Comparison of ENCODE assay signal across 8 mouse cellular contexts in genomic region chr6:84587471-84588101, GRCm38 (mm10). TPM values are rescaled to one million over a fixed set of nuclear protein-coding genes. Genes with fewer than 3 reads are reported as not detected.
DNase-seq lines count a peak whose midpoint lies in the region; ATAC-seq and TF ChIP-seq lines count a peak whose summit lies in the region.

No protein-coding gene starts in this region.

- under 1% methylated on average over 49 of the region's 51 CpGs for WGBS in intestine, embryonic 16.5 days
- under 1% methylated on average over 46 of the region's 51 CpGs for WGBS in liver, postnatal 0 days (ENCODE audit: insufficient replicate concordance)
- WGBS in neural tube, embryonic 15.5 days: under 1% methylated on average over 50 of the region's 51 CpGs

- H3K27ac ChIP-seq in ES-Bruce4 (ENCODE audit: insufficient read depth, low read length): no peak overlapping the region
- H3K27ac ChIP-seq in intestine, embryonic 16.5 days (ENCODE audit: low read length): no peak overlapping the region
- no peak overlapping the region for H3K27ac ChIP-seq in liver, postnatal 0 days (ENCODE audit: low read depth)
- no peak overlapping the region for H3K27ac ChIP-seq in neural tube, embryonic 15.5 days (replicated peaks)

- peak overlapping the region; percentile 56 for H3K4me3 ChIP-seq in ES-Bruce4 (ENCODE audit: low read depth, low read length)
- peak overlapping the region; percentile 55 for H3K4me3 ChIP-seq in intestine, embryonic 16.5 days (ENCODE audit: low read length)
- H3K4me3 ChIP-seq in liver, postnatal 0 days (ENCODE audit: low read depth, low read length): peak overlapping the region; percentile 43
- H3K4me3 ChIP-seq in neural tube, embryonic 15.5 days (replicated peaks): peak overlapping the region; percentile 49

- no peak for ATAC-seq in intestine, embryonic 16.5 days
- ATAC-seq in liver, postnatal 0 days: no peak
- no peak for ATAC-seq in neural tube, embryonic 15.5 days (ENCODE audit: low FRiP score)

- TF ChIP-seq POLR2A in ES-Bruce4 (IDR thresholded peaks at IDR 0.05; ENCODE audit: insufficient read depth, low read length): no peak

- H3K27me3 ChIP-seq in ES-Bruce4 (ENCODE audit: control insufficient read depth, insufficient read depth, low read length, poor library complexity, severe bottlenecking): peaks cover 46% of the 10 kb centered on the region
- peaks cover 63% of the 10 kb centered on the region for H3K27me3 ChIP-seq in intestine, embryonic 16.5 days (replicated peaks; ENCODE audit: control insufficient read depth, insufficient read depth, low read length)
- peaks cover 77% of the 10 kb centered on the region for H3K27me3 ChIP-seq in liver, postnatal 0 days (ENCODE audit: insufficient read depth, low read length)
- H3K27me3 ChIP-seq in neural tube, embryonic 15.5 days (replicated peaks): peaks cover 88% of the 10 kb centered on the region

- DNase-seq in adrenal gland, postnatal 4 days (ENCODE audit: low spot score in 2 of 2): peak; percentile 12 to 31
- peak; percentile 95 for DNase-seq in heart, adult 11 months
- peak; percentile 54 for DNase-seq in liver, postnatal 0 days
- DNase-seq in frontal cortex, postnatal 36 days (ENCODE audit: low spot score in 2 of 2): no peak
- DNase-seq in ovary, postnatal 10 days (ENCODE audit: low spot score): no peak

- TF ChIP-seq CTCF in ES-Bruce4 (IDR thresholded peaks at IDR 0.05; ENCODE audit: low read depth, low read length): no peak
- TF ChIP-seq CTCF in liver, postnatal 0 days (IDR thresholded peaks at IDR 0.05; ENCODE audit: low read depth): no peak

- TF ChIP-seq EP300 in ES-Bruce4 (IDR thresholded peaks at IDR 0.05; ENCODE audit: insufficient read depth, low read depth, low read length): no peak
- TF ChIP-seq EP300 in liver, postnatal 0 days (IDR thresholded peaks at IDR 0.05; ENCODE audit: low read depth): no peak

- H3K9me3 ChIP-seq in ES-Bruce4 (replicated peaks; ENCODE audit: control insufficient read depth, insufficient read depth, low read length, poor library complexity, severe bottlenecking): no peaks in the 10 kb centered on the region
- H3K9me3 ChIP-seq in intestine, embryonic 16.5 days (ENCODE audit: control insufficient read depth, low read length): no peaks in the 10 kb centered on the region
- no peaks in the 10 kb centered on the region for H3K9me3 ChIP-seq in liver, postnatal 0 days (ENCODE audit: low read length)
- no peaks in the 10 kb centered on the region for H3K9me3 ChIP-seq in neural tube, embryonic 15.5 days (replicated peaks)

- H3K4me1 ChIP-seq in ES-Bruce4 (ENCODE audit: control insufficient read depth, insufficient read depth, low read length): no peaks in the 10 kb centered on the region
- peaks cover 68% of the 10 kb centered on the region for H3K4me1 ChIP-seq in intestine, embryonic 16.5 days (ENCODE audit: control insufficient read depth, insufficient read depth, low read length)
- peaks cover 41% of the 10 kb centered on the region for H3K4me1 ChIP-seq in liver, postnatal 0 days (ENCODE audit: insufficient read depth)
- peaks cover 74% of the 10 kb centered on the region for H3K4me1 ChIP-seq in neural tube, embryonic 15.5 days

- H3K36me3 ChIP-seq in ES-Bruce4 (ENCODE audit: control insufficient read depth, insufficient read depth, low read length, poor library complexity, severe bottlenecking): no peaks in the 10 kb centered on the region
- H3K36me3 ChIP-seq in intestine, embryonic 16.5 days (ENCODE audit: control insufficient read depth, insufficient read depth, low read length): no peaks in the 10 kb centered on the region
- no peaks in the 10 kb centered on the region for H3K36me3 ChIP-seq in liver, postnatal 0 days (replicated peaks; ENCODE audit: insufficient read depth, low read length)
- no peaks in the 10 kb centered on the region for H3K36me3 ChIP-seq in neural tube, embryonic 15.5 days

- no peak overlapping the region; the same call in 1 of the 2 replicates for H3K9ac ChIP-seq in ES-Bruce4 (ENCODE audit: low read depth, poor library complexity, severe bottlenecking)
- peak overlapping the region; percentile 53 for H3K9ac ChIP-seq in intestine, embryonic 16.5 days (ENCODE audit: low read depth, low read length)
- no peak overlapping the region for H3K9ac ChIP-seq in liver, postnatal 0 days (replicated peaks)
- H3K9ac ChIP-seq in neural tube, embryonic 15.5 days (replicated peaks): peak overlapping the region; percentile 43

- H3K4me2 ChIP-seq in intestine, embryonic 16.5 days (ENCODE audit: low read depth, low read length): peak overlapping the region; percentile 93
- H3K4me2 ChIP-seq in liver, postnatal 0 days (ENCODE audit: low read depth, low read length): peak overlapping the region; percentile 69
- peak overlapping the region; percentile 94 for H3K4me2 ChIP-seq in neural tube, embryonic 15.5 days

RNA-seq across cellular contexts. Expression of gene Cyp26b1, which starts 6.1 kb away (rescaled TPM):
- 0.46 TPM in 2 replicates for polyA plus RNA-seq in ES-Bruce4 (2011; ENCODE audit: insufficient read depth, insufficient read length, low read depth, missing spikeins)
- 10 to 100 TPM; 18.7 to 21.0 TPM for total RNA-seq in adrenal gland, postnatal 4 days (2021)
- 1.5 and 1.8 TPM in 2 replicates for polyA plus RNA-seq in intestine, embryonic 16.5 days (2015; fragmentation: Nextera tagmentation; extraction: Ambion mirVana)
- 0.13 and 0.14 TPM in 2 replicates for polyA plus RNA-seq in liver, postnatal 0 days (2015; fragmentation: Nextera tagmentation; extraction: Ambion mirVana)
- 10.2 and 11.6 TPM in 2 replicates for polyA plus RNA-seq in neural tube, embryonic 15.5 days (2015; fragmentation: Nextera tagmentation; extraction: Ambion mirVana)

Comparison
In these comparisons a context has a peak if more than half of its experiments do, and no peak if none do; other contexts are left out.
1. H3K9ac ChIP-seq: peak in intestine, embryonic 16.5 days (single experiment) and neural tube, embryonic 15.5 days (single experiment); none in ES-Bruce4 (single experiment) and liver, postnatal 0 days (single experiment).
2. DNase-seq: peak in adrenal gland, postnatal 4 days (2 of 2), heart, adult 11 months (single experiment) and liver, postnatal 0 days (single experiment); none in frontal cortex, postnatal 36 days (0 of 2) and ovary, postnatal 10 days (single experiment).
3. Peak in every context shown above with its lines, with median percentiles within 50 percentile points of each other: H3K4me3 ChIP-seq and H3K4me2 ChIP-seq.